Mouse (Mus musculus) thymus, postnatal 36 days (tissue): ENCODE results near the gene Odf3l2.
A peak's percentile ranks its signal among the peaks of the same experiment; 100 is the strongest.

Experiments used
- DNase-seq, 2 experiments: peaks; one replicate each; pipeline ENCODE4 v3.0.0; 2022; ENCODE audit warnings: mixed read lengths in 2 of 2

Gene Odf3l2

DNA sequence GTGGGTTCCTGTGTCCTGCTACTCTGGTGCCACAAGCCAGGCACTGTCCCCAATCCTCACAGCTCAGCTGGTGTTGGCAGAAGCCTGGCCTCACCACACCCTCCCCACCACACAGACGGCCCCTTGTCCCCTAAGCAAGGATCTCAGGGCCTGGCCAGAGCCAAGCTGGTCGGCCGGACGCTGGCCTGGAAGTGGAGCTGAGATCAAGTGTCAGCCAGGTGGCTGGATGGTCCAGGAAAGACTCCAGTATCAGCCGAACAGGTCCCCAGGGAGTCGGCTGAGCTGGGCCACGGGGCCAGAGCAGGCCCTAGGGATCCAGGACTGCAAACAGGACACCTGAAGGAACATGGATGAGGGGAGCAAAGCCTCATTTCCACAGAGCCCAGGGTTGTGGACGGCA is at the start of gene Odf3l2:
Gene Odf3l2 (minus strand): TSS at position 28 of the 400 bp plus-strand sequence.
- DNase-seq, result no peak

DNA sequence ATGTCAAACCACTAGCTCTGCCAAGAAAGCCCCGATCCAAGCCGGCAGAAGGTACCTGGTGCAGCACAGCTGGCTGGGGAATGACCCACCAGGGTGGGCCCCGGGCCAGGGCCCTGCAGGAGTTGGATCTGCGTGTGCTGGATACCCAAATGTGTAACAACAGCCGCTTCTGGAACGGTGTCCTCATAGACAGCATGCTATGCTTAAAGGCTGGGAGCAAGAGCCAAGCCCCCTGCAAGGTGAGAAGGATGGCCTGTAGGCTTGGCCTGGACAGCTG is 48.8 kb upstream of the Odf3l2 start:
- DNase-seq, result no peak

DNA sequence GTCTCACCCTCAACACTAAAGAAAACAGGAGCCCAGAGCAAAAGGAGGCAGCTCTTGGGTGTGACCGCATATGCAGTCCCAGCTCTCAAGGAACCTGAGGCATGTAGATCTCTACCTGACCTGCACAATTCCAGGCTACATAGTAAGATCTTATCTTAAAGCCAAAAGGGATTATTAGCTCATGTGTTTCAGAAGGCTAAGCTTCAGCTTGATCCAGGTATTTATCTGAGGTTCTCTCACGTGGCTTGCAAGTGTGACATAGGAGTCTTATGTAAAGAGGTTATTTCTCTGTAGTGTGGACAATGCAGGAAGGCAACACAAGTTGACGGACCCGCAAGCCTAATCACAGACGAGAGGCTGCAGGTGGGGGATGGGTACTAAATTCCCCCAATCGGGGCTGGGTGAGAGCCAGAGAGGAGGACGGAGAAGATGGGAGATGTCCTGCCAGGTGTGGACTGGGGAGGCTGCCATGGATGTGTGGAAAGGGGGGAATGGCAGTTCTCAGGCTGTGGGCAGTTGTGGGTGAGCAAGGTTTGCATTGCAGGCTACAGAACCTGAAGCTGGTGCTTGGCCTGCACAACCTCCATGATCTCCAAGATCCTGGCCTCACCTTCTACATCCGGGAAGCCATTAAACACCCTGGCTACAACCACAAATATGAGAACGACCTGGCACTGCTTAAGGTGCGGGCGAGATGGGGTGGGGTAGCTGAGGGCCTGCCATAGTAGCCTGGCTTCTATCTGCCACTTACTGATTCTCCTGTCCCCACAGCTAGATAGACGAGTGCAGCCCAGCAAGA is 48.2 kb upstream of the Odf3l2 start:
- DNase-seq, result no peak

DNA sequence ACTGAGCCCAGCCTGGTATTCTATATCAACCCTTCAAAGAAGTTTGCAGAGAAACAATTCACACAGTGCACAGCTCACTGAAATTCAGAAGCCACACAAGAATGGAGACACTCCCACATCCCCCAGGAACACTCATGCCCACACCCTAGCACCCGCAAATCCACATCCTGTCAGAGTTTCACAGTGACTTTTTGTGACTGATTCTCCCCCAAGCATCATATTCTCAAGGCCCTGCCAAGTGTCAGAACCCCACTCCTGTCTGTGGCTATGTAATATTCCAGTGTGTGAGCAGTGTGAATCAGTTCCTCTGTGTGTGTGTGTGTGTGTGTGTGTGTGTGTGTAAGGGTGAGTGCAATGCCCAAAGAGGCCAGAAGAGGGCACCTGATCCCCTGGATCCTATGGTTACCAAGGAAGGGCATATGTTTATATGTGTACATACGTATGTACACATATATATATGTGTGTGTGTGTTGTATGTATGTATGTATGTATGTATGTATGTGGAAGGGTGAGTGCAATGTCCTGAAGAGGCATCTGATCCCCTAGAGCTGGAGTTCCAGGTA is 46.5 kb upstream of the Odf3l2 start:
- DNase-seq, result no peak

DNA sequence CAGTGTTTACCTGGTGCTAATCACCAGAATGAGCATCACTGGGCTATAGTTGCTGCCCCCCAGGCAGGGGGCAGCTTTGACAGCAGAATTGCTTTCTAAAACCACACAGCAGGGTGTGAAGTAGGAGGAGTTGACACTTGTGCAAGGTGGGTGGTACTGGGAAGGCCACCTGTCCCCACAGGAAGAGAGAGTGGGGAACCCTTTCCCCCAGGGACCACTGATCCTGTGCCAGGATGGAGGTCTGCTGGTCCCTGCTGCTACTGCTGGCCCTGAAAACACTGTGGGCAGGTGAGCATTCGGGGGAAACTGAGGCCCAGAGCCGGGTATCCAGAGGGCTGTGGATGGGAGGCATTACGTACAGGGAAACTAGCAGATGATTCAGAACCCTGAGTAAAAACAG is 43.6 kb upstream of the Odf3l2 start:
- no peak for DNase-seq

DNA sequence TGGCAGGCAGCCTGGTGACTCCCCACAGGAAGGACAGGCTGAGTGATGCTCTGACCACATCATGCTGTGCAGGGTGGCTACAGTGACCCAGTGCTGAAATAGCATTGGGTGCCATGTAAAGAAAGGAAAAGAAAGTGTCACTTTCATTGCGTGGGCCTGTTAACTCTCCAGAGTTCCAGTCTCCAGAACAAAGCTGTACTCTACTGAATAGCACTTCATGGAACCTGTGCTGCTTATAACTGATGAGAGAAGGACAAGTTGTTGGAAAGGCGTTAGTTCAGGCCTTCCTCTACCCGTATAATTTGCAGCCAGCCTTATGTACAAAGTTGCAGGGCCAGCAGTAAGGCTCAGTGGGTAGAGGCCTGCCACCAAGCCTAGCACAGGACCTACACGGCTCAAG is 43.2 kb upstream of the Odf3l2 start, which contains the start of gene Gzmm:
Gene Gzmm (plus strand): TSS at position 301 of the 400 bp plus-strand sequence.
- DNase-seq, result no peak

DNA sequence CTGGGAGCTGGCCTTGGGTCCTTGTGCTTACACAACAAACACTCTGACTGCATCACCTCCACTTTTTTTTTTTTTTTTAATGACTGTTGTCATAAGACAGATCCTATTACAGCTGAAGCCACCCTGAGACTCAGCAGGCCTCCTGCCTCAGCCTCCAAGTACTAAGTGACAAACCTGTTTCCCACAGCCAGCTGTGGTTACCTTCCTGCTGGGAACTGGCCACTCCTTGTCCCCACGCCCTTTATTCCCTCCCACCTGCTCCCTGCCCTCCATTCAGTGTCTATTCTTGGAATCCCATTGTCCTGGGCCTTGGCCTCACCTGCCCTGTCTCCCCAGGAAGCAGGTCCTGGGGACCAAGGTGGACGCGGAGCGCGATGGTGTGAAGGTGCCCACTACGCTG is 42.0 kb upstream of the Odf3l2 start:
- no peak for DNase-seq

DNA sequence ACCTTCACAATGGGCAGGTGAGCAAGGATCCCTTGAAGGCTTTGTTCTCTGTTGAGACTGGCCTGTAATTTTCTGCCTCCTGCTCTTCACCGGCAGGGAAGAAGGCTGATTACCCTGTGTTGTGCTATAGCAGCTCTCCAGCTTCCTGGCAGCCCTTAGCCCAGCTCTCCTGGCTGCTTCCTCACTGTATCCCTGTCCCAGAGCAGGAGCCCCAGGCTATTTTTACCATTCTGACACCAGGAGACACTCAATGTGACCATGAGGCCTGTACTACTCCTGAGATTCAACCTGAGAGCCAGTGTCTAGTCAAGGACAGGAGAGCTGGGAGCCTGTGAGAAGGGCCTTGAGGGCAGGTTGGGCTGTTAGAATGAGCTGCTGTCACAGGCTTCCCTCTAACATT is 41.2 kb upstream of the Odf3l2 start:
- DNase-seq, result no peak

DNA sequence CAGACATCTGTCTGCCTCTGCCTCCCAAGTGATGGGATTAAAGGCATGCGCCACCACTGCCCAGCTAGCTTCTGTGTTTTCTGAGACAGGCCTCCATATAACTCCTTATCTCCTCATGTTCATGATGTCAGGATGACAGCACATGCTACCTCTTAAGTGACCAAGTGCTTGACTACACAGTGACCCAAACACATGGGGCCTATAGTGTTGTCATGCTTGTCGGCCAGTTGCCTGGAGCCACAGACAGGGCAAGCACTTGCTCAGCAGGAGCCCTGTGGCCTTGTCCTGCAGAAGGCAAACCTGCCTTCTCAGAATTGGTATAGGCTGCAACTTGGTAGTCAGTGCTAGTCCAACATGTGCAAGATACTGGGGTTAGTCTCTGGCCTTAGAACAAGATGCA is 40.7 kb upstream of the Odf3l2 start:
- DNase-seq, result no peak

DNA sequence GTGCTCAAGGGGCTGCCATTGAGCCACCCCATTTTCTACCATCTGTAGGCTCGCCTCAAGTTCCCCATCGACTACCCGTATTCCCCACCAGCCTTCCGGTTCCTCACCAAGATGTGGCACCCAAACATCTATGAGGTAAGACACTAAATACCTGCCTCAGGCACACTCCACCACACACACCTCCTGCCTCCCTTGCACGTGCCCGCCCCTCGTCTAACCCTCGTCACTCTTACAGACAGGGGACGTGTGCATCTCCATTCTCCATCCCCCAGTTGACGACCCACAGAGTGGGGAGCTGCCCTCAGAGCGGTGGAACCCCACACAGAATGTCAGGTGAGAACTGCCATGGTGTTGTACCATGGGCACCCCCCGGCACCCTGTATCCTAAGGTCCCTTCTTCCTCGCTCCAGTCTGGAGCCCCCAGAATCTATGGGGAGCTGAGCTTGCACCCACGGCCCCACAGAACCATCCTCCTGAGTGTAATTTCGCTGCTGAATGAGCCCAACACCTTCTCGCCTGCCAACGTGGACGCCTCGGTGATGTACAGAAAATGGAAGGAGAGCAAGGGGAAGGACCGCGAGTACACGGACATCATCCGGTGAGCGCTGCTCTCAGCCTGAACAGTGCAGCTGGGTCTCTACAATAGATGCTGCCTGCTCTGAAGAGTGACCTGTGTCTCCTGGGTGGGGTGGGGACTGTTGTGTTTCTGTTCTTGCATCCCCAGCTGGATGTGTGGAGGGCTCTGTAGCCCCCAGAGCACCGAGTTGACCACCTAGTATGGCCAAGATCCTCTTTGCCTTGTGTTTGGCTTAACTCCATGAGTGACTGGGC is 39.4 kb upstream of the Odf3l2 start:
- DNase-seq, result no peak

DNA sequence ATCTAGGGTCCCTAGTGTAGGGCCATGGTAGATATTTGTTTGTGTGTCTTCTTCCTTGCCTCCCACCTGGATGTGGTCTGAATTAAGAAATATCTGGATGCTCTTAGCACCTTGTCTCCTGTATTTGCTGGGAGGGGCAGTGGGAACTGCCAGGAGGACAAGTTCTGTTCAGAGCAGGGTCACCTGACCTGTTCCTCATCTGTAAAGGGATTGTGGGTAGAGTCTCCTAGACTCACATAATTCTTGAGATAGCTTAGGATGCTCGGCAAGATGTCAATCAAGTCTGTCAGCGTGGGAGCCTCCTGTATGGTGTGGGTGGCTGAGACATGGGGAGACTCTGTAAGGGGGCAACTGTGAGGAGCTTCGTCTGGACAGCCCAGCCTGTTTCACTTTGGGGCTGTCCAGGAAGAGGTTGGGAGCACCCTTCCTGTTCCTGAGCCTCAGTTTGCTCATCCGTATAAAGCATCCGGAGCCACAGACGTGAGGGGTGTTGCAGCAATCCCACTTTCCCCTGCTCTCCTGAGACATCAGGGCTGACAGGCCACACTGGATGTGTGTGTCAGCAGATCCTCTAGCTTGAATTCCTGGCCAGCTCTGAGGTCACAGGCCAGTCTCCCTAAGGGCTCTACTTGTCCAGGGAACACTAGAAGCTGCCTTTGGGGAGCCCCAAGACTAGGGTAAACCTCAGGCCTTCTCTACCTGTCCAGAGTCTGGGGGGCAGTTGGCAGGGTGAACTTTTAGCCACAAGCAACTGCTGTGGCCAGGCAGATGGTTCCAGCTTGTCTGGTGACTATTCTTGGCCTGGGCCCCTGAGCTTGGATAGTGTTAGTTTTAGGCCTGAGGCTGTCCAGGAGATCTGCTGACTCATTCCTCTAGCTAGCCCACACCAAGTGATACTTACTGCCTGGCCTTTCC is 38.4 kb upstream of the Odf3l2 start:
- no peak for DNase-seq

DNA sequence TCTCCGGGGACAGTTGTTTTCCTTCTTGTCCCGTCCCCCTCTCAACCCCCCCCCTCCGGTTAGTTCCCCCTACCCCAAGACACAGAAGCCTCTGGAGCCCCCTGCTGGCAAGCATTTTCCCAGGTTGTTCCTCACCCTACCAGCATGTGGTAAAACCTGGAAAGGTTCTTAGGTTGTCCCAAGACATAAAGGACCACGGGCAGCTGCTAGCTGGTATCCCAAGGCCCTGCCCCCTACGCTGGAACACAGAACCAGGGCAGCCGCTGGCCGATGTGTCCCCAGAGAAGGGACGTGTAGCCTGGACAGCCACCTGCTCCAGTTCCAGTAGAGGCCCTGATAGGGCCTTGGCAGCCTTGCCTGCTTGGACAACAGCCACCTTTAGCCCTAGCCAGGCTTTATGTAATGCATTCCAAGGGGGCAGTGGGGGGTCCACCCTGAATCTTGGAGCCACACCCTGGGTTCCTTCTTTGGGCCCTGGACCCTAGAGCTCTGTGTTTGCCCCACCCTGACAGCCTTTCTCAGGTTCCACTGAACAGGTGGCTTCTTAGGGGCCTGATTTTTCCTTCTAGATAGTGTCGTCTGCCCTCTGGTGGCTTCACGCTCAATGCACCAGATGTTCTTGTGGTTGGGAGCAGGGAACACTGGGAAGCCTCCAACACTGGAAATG is 37.5 kb upstream of the Odf3l2 start:
- DNase-seq, result peak; percentile 66 to 75

DNA sequence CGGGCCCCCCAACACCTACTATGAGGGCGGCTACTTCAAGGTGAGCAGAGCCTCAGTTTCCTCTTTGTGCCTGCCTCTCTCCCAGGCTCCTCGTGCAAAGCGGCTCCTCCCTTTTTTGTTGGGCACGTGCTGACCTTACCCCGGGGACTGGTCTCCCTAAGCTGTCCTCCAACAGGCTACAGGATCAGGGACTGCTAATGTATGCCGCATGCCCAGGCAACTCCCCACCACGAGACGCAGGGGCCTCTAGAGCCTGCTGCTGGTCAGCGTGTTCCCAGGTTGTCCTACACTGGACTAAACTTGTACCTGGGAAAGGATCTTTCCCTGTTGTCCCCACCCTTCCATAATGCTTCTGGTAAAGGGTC is 37.0 kb upstream of the Odf3l2 start:
- peak; percentile 36 to 61 for DNase-seq

DNA sequence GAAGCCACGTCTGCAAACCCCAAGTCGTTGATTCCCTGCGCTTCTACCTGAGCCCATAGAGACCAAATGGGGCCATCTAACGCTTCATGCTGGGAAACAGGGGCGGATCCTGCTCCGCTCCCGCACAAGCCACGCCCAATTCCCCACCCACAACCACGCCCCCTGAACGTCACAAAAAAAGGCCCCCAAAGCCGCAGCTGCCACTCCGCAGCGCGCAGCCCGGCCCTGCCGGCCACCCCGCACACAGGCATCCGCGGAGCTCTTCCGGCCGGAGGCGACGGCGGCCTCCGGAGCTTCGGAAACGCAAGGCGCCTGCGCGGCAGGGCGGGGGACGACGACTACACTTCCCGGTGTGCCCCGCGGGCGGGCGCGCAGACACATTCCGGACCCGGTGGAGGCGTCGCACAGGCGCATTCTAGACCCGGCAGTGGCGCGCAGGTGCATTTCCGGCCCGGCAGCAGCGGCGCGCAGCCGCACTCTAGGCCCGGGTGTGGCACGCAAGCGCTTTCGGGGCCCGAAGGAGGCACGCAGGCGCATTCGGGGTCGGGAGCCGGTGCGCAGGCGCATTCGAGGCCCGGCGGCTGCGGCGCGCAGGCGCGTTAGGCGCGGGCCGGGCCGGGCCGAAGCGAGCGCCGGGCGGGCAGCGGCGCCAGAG is 36.2 kb upstream of the Odf3l2 start, which contains the start of gene Cdc34:
Gene Cdc34 (plus strand): TSS at position 605 of the 655 bp plus-strand sequence.
- DNase-seq, result peak; percentile 98 to 100

DNA sequence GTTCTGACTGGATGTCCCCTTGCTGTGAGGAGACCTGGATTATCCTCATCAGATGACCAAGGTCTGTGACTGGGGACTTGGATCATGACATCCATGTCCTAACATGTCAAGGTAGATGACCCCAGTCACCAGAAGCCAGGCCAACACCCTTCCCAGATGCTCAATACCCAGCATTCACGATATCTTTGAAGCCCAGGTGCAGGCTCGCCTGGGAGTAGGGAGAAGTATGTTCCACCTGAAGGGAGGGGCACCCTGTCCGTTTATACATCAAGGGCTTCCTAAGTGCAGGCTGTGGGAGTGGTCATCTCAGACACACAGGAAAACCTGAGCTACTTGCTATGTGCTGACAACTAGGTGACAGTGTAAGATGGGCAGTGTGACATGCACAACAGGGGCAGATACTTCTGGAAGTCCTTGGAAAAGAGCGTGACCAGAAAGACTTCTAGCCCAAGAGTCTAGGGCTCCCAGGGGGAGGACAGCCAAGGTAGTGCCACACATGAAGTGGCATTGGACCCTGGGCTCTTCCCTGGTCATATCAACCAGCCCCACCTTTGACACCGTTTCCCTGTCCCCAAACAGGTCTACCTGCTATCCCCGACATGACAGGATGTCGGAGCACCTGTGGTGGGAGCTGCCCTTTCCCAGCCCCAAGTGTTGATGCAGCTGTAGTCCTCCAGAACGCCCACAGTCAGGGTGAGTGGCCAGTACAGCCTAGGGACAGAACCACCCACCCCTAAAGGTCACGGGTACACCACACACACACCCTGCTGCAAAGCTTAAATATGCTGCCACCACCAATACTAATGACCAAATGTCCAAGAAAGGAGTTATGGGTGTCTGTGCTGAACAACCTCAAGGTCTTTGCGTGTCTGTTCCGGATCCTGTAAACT is 35.3 kb upstream of the Odf3l2 start:
- DNase-seq, result peak in 1 of 2 experiments; percentile 56

DNA sequence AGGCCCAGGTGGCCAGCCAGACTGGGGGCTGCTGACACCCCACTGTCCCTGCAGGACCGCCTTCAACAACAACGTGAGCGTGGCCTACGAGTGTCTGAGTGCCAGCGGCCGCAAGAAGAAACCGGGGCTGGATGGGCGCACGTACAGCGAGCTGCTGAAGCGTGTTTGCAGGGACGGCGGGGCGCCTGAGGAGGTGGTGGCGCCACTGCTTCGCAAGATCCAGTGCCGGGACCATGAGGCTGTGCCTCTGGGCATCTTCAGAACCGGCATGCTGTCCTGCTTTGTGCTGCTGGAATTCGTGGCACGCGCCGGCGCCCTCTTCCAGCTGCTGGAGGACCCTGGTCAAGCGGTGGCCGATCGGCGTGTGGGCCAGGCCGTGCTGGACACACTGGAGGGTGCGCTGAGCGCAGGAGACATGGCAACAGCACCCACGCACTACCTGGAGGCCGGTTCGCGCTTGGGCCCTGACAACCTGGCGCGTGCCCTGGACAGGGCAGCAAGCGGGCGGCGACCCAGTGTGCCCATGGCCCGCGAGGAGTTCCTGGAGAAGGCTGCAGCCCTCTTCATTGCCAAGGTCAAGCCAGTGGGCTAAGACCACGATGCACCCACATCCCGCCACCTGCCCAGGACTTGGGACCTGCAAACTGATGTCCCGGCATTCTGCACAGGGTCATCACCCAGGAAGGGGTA is 30.0 kb upstream of the Odf3l2 start:
- no peak for DNase-seq

DNA sequence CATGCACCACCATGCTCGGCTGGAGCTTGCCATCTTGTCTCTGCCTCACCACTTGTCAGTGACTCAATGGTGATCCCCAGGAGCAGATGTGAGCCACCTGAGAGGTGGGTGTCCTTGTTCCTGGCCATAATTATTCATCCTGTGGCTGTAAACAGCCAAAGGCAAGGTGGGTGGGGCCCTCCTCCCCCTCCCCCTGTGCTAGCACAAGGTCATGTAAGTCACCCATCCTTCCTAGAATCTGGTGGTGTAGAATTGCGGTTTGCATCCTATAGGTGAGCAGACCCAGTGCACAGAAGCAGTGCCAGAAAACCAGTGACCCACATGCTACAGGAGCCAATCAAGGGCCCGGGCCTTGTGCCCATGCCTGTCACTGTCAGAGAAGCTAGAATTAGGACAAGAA is 27.5 kb upstream of the Odf3l2 start:
- DNase-seq, result no peak

DNA sequence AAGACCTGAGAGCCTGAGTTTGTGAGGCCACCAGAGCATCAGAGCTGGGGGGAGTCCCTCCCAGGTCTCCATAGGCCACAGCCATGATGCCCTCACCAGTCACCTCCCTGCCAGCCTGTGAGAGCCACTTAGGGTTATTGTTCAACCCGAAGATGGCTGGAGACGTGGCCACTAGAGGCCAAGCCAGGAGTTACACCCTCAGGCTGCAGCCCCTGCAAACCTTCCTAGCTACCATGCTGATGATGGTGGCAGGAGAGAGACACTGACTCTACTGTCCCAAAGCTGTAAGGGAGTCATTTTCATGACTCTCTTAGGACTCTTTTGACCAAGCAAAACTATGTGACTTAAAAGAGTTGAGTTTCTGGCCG is 26.5 kb upstream of the Odf3l2 start:
- no peak for DNase-seq

DNA sequence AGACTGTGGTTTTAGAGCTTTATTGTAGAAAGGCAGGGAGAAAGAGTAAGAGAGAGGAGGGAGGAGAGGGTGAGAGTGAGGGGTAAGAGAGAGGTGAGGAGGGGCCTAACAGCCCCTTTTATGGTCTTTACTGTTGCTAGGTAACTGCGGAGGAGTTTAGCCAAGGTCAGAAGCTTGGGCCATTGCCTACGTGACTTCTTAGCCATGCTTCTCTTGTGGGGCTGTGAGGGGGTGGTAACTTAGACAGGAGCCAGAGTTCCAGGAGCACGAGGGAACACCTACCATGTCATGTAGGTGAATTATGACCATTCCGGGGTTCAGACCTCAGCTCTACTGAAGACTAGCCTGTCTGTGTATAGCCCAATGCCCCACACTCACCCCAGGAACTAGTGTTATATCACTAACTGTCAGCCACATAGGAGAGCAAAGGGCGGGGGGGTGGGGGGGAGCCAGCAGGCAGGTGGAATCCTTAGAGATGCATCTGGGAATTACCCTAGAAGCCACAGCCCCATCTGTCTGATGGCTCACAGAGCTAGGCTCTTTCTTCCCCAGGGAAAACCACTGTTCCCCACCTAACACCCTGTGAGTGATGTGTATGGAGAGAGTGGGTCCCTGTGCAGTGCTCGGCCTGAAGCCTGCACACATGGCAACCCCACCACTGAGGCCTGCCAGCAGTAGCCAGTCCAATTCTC is 26.0 kb upstream of the Odf3l2 start:
- no peak for DNase-seq
